14 mouse cellular contexts compared by ENCODE assay signal in the genomic region with DNA sequence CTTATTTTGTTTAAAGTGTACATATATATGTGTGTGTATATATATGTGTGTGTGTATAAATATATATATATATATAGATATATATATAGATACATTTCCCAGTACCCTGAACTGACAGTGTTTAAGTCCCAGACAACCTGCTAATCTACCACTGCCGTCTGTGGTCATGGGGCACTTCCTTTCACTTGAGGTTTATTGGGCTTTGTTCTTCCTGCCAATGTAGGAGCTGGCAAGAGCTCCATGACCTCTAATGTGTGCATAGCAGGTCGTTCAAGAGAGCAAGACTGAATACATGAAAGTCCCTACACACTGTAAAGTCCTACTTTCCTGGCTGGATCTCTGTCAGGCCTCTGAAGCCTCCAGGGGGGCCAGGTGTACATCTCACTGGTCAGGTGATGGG. TPM values are rescaled to one million over a fixed set of nuclear protein-coding genes. Genes with fewer than 3 reads are reported as not detected.
DNase-seq lines count a peak whose midpoint lies in the region; ATAC-seq lines count a peak whose summit lies in the region.
"Had no signal": no experiment of that assay in that cellular context is flagged by ENCODE, and none has a peak within 500 bp of the region (broad histone marks: within the 10 kb centered on the region; RNA-seq: fewer than 3 reads in every experiment).

No protein-coding gene starts in this region.

- 14% methylated on average over 2 of the region's 2 CpGs for WGBS in liver, embryonic 12.5 days (ENCODE audit: insufficient replicate concordance)
- 83% methylated on average over 2 of the region's 2 CpGs for WGBS in forebrain, embryonic 14.5 days

- H3K4me3 ChIP-seq in liver, embryonic 12.5 days = no peak overlapping the region
- no peak overlapping the region for H3K4me3 ChIP-seq in forebrain, embryonic 14.5 days (ENCODE audit: low read depth, low read length)
- H3K4me3 ChIP-seq: embryonic facial prominence, embryonic 13.5 days; forebrain, embryonic 10.5 days; limb, embryonic 10.5 days had no signal

- H3K27me3 ChIP-seq in liver, embryonic 12.5 days (replicated peaks) = no peaks in the 10 kb centered on the region
- no peaks in the 10 kb centered on the region for H3K27me3 ChIP-seq in forebrain, embryonic 14.5 days (replicated peaks; ENCODE audit: control insufficient read depth, insufficient read depth, low read length)
- H3K27me3 ChIP-seq: embryonic facial prominence, embryonic 13.5 days had no signal

- ATAC-seq in liver, embryonic 12.5 days = 0 out of 2 replicates have a peak, but pooled peaks have one; percentile 34
- ATAC-seq in megakaryocyte, adult 5-6 weeks (ENCODE audit: poor library complexity, severe bottlenecking) = peak; percentile 63; the same call in 1 of the 2 replicates
- ATAC-seq in forebrain, embryonic 14.5 days = no peak

- no peak overlapping the region for H3K4me2 ChIP-seq in liver, embryonic 12.5 days
- H3K4me2 ChIP-seq in forebrain, embryonic 14.5 days (ENCODE audit: low read length) = no peak overlapping the region
- H3K4me2 ChIP-seq: embryonic facial prominence, embryonic 13.5 days had no signal

- DNase-seq in liver = no peak
- peak; percentile 48 for DNase-seq in T-cell, adult 2 months (ENCODE audit: low spot score)
- no peak for DNase-seq in testis, postnatal 14 days (ENCODE audit: low spot score)
- DNase-seq in forebrain, embryonic 14.5 days (ENCODE audit: low spot score) = no peak
- DNase-seq in lung, postnatal 14 days = no peak
- DNase-seq: adrenal gland, postnatal 36 days; cerebellum, postnatal 25 days; kidney, postnatal 25 days; lung, adult 2 months had no signal

- no peak overlapping the region for H3K27ac ChIP-seq in liver, embryonic 12.5 days
- H3K27ac ChIP-seq in forebrain, embryonic 14.5 days (ENCODE audit: low read depth, low read length) = no peak overlapping the region
- H3K27ac ChIP-seq: embryonic facial prominence, embryonic 13.5 days; forebrain, embryonic 10.5 days; limb, embryonic 10.5 days had no signal

- peaks cover 77% of the 10 kb centered on the region for H3K36me3 ChIP-seq in liver, embryonic 12.5 days
- peaks cover 83% of the 10 kb centered on the region for H3K36me3 ChIP-seq in forebrain, embryonic 14.5 days (ENCODE audit: control insufficient read depth, insufficient read depth, low read length)

- no peak overlapping the region for H3K9ac ChIP-seq in liver, embryonic 12.5 days
- no peak overlapping the region for H3K9ac ChIP-seq in forebrain, embryonic 14.5 days (ENCODE audit: low read length)
- H3K9ac ChIP-seq: embryonic facial prominence, embryonic 13.5 days had no signal

- no peaks in the 10 kb centered on the region for H3K9me3 ChIP-seq in liver, embryonic 12.5 days (replicated peaks)
- H3K9me3 ChIP-seq in forebrain, embryonic 14.5 days (replicated peaks; ENCODE audit: control insufficient read depth, low read length) = no peaks in the 10 kb centered on the region
- H3K9me3 ChIP-seq: embryonic facial prominence, embryonic 13.5 days; forebrain, embryonic 10.5 days; limb, embryonic 10.5 days had no signal

- peaks cover 10% of the 10 kb centered on the region for H3K4me1 ChIP-seq in liver, embryonic 12.5 days
- H3K4me1 ChIP-seq in forebrain, embryonic 14.5 days (ENCODE audit: control insufficient read depth, insufficient read depth, low read length) = no peaks in the 10 kb centered on the region
- H3K4me1 ChIP-seq: embryonic facial prominence, embryonic 13.5 days; forebrain, embryonic 10.5 days; limb, embryonic 10.5 days had no signal

RNA-seq across cellular contexts. Expression of a gene that starts 49.4 kb away (rescaled TPM):
- 0.26 and 0.28 TPM in 2 replicates for polyA plus RNA-seq in liver, embryonic 12.5 days (2016; fragmentation: Nextera tagmentation; extraction: Ambion mirVana)
- total RNA-seq in megakaryocyte, adult 5-6 weeks (2015) = 0.69 and 1.7 TPM in 2 replicates
- 0.84 and 1.4 TPM in 2 replicates for total RNA-seq in megakaryocyte, adult 5-6 weeks (2017)
- polyA plus RNA-seq in forebrain, embryonic 14.5 days (2014; fragmentation: Nextera tagmentation; extraction: Ambion mirVana) = 20.4 and 25.9 TPM in 2 replicates

Comparison
In these comparisons a context has a peak if more than half of its experiments do, and no peak if none do; other contexts are left out.
1. RNA of a gene that starts 49.4 kb away (polyA plus RNA-seq): 20.4 to 25.9 TPM in forebrain, embryonic 14.5 days; 0.26 to 0.28 TPM in liver, embryonic 12.5 days; every median in the first group is over 10 times any median in the second.